Mouse (Mus musculus) lung, adult 2 months (tissue): ENCODE measurements around the gene Msi2. TPM values are rescaled to one million over a fixed set of nuclear protein-coding genes. Genes with fewer than 3 reads are reported as not detected.

Experiments
- DNase-seq: peaks from one replicate; pipeline ENCODE4 v3.0.0; 2022
- H3K4me1 ChIP-seq: fragments of 200-500 bp; 2 replicates; pipeline ENCODE4 v1.6.1; 2011; ENCODE audit warnings: low read length; ENCODE audit not compliant: control insufficient read depth, insufficient read depth
- H3K4me3 ChIP-seq: fragments of 200-500 bp; replicated peaks from 2 replicates; pipeline ENCODE3; 2011; ENCODE audit warnings: low read depth, mild to moderate bottlenecking, control low read depth, low read length; ENCODE audit errors: extremely low read depth
- CTCF ChIP-seq: fragments of 200-500 bp; IDR thresholded peaks from 2 replicates; pipeline ENCODE4 v1.5.1; 2011; ENCODE audit warnings: mild to moderate bottlenecking, low read length, control low read depth; ENCODE audit not compliant: insufficient read depth
- POLR2A ChIP-seq: fragments of 200-500 bp; IDR thresholded peaks from 2 replicates; pipeline ENCODE4 v1.6.1; 2011; ENCODE audit warnings: low read depth, mild to moderate bottlenecking, control low read depth, low read length, borderline replicate concordance; ENCODE audit errors: extremely low read depth
- WGBS: fragments of 180-500 bp; shearing (Covaris S2); methylation state at CpG from one replicate; pipeline ENCODE4 v1.1.7; 2018; 5-methylcytosine and 5-hydroxymethylcytosine counted together
- polyA plus RNA-seq: library from polyadenylated mRNA; depleted of rRNA; stranded (reverse); fragments of >200 nt; gene quantifications from 2 replicates; pipeline ENCODE4 v1.2.3, GENCODE M21; 2012

The Msi2 gene
- polyA plus RNA-seq, 1 experiment, result 29.5 TPM

- whole genome bisulfite sequencing, result 68% methylated on average over 12 of the region's 12 CpGs
- DNase-seq, result no peak
- Histone ChIP-seq H3K4me3 (no peak overlapping the region), H3K4me1 (peaks cover 2% of the 10 kb centered on the region; the same call in 1 of the 2 replicates)
- TF ChIP-seq POLR2A, result no peak
- no peak for TF ChIP-seq CTCF
Measured at GRCm38 (mm10) chr11:88516596-88517485, 201.5 kb downstream of the Msi2 start.

- 57% methylated on average over 6 of the region's 6 CpGs for WGBS
Measured at GRCm38 (mm10) chr11:88515736-88516583, 202.4 kb downstream of the Msi2 start.

GRCm38 (mm10) chr11:88515267-88515666, 203.0 kb downstream of the Msi2 start:
- 83% methylated on average over 2 of the region's 2 CpGs for WGBS
- TF ChIP-seq CTCF (no peak), POLR2A (no peak)
- no peak for DNase-seq
- Histone ChIP-seq H3K4me3 (no peak overlapping the region), H3K4me1 (peaks cover 2% of the 10 kb centered on the region; the same call in 1 of the 2 replicates)

More at GRCm38 (mm10) chr11:88515736-88516583, 202.4 kb downstream of the Msi2 start:
- DNase-seq, result no peak
- TF ChIP-seq CTCF, result no peak
- Histone ChIP-seq H3K4me1 (peaks cover 2% of the 10 kb centered on the region; the same call in 1 of the 2 replicates), H3K4me3 (no peak overlapping the region)

- H3K4me3 ChIP-seq, result no peak overlapping the region
- DNase-seq, result no peak
- peaks cover 2% of the 10 kb centered on the region; the same call in 1 of the 2 replicates for H3K4me1 ChIP-seq
- 71% methylated on average over 12 of the region's 12 CpGs for WGBS
- no peak for TF ChIP-seq POLR2A
- TF ChIP-seq CTCF, result no peak
Measured at GRCm38 (mm10) chr11:88514151-88514926, 204.0 kb downstream of the Msi2 start.

- WGBS, result 43% methylated on average over 4 of the region's 4 CpGs
- H3K4me1 ChIP-seq, result peaks cover 2% of the 10 kb centered on the region; the same call in 1 of the 2 replicates
- no peak overlapping the region for H3K4me3 ChIP-seq
- peak; percentile 77 for TF ChIP-seq CTCF
- TF ChIP-seq POLR2A, result no peak
- DNase-seq, result peak; percentile 59
Measured at GRCm38 (mm10) chr11:88512580-88512979, 205.7 kb downstream of the Msi2 start.

GRCm38 (mm10) chr11:88510282-88510850, 207.9 kb downstream of the Msi2 start:
- H3K4me1 ChIP-seq, result 0 out of 2 replicates have a peak, but pooled peaks cover 2% of the 10 kb centered on the region
- TF ChIP-seq CTCF (no peak), POLR2A (no peak)
- WGBS, result 83% methylated on average over 8 of the region's 8 CpGs
- H3K4me3 ChIP-seq, result no peak overlapping the region
- no peak for DNase-seq

GRCm38 (mm10) chr11:88509464-88509863, 208.8 kb downstream of the Msi2 start:
- H3K4me1 ChIP-seq, result 0 out of 2 replicates have a peak, but pooled peaks cover 2% of the 10 kb centered on the region
- H3K4me3 ChIP-seq, result no peak overlapping the region
- WGBS, result 93% methylated on average over 4 of the region's 4 CpGs
- TF ChIP-seq POLR2A (no peak), CTCF (no peak)
- DNase-seq, result no peak

GRCm38 (mm10) chr11:88508133-88508532, 210.2 kb downstream of the Msi2 start:
- TF ChIP-seq CTCF, result no peak
- TF ChIP-seq POLR2A, result no peak
- WGBS, result 89% methylated on average over 7 of the region's 7 CpGs
- no peak overlapping the region for H3K4me3 ChIP-seq
- no peak for DNase-seq
- H3K4me1 ChIP-seq, result 0 out of 2 replicates have a peak, but pooled peaks cover 2% of the 10 kb centered on the region
